Mouse (Mus musculus): ENCODE data around the gene Reps1.
"Not testable (repeated sequence)": the region's sequence is repeated elsewhere in the genome, so short reads cannot be mapped to it uniquely, and the experiment has no call there.

Gene Reps1

GRCm38 (mm10) chr10:18131666-18132650 is 76.3 kb downstream of the Reps1 start:
- in situ Hi-C loops (cut with MboI; ENCODE audit: unreplicated experiment in 2 of 2): no loop called here

- in situ Hi-C loops (cut with MboI; ENCODE audit: unreplicated experiment in 2 of 2): not testable (repeated sequence)
Measured at GRCm38 (mm10) chr10:18138853-18139503, 83.3 kb downstream of the Reps1 start.

GRCm38 (mm10) chr10:18139615-18140014 is 84.0 kb downstream of the Reps1 start:
- in situ Hi-C loops (cut with MboI; ENCODE audit: unreplicated experiment in 2 of 2): no loop called here

- in situ Hi-C loops (cut with MboI; ENCODE audit: unreplicated experiment in 2 of 2): no loop called here
Measured at GRCm38 (mm10) chr10:18141389-18141788, 85.7 kb downstream of the Reps1 start.

GRCm38 (mm10) chr10:18142231-18142630 is 86.6 kb downstream of the Reps1 start:
- in situ Hi-C loops (cut with MboI; ENCODE audit: unreplicated experiment in 2 of 2): no loop called here

- in situ Hi-C loops (cut with MboI; ENCODE audit: unreplicated experiment in 2 of 2): no loop called here
Measured at GRCm38 (mm10) chr10:18147224-18147623, 91.6 kb downstream of the Reps1 start.

- in situ Hi-C loops (cut with MboI; ENCODE audit: unreplicated experiment in 2 of 2): no loop called here
Measured at GRCm38 (mm10) chr10:18162435-18162971, 106.8 kb downstream of the Reps1 start.

All from v-Abl transformed pro-B cells (cell line).